Mouse (Mus musculus) hindbrain, embryonic 15.5 days (tissue): ENCODE data around the gene Grik3. TPM values are rescaled to one million over a fixed set of nuclear protein-coding genes. Genes with fewer than 3 reads are reported as not detected.
A peak's percentile ranks its signal among the peaks of the same experiment; 100 is the strongest.

ENCODE experiments used
- ATAC-seq: fragments of 200-750 bp; cut with Nextera tagmentation; 2 replicates; pipeline ENCODE4 v1.8.0; 2017; ENCODE audit warnings: low read depth, moderate number of reproducible peaks, moderate TSS enrichment; ENCODE audit not compliant: low FRiP score
- H3K27ac ChIP-seq: fragments of 300-500 bp; sonication (generic); replicated peaks from 2 replicates; pipeline ENCODE4 v1.5.1; 2015; ENCODE audit warnings: mild to moderate bottlenecking, inconsistent platforms
- H3K27me3 ChIP-seq: fragments of 300-500 bp; sonication (generic); 2 replicates; pipeline ENCODE4 v1.6.1; 2015; ENCODE audit warnings: control low read depth, inconsistent platforms
- H3K36me3 ChIP-seq: fragments of 300-500 bp; sonication (generic); 2 replicates; pipeline ENCODE4 v1.6.1; 2015; ENCODE audit warnings: control low read depth, inconsistent platforms
- H3K4me1 ChIP-seq: fragments of 300-500 bp; sonication (generic); replicated peaks from 2 replicates; pipeline ENCODE4 v1.6.1; 2015; ENCODE audit warnings: control low read depth, inconsistent platforms
- H3K4me2 ChIP-seq: fragments of 300-500 bp; sonication (generic); 2 replicates; pipeline ENCODE4 v1.6.1; 2015; ENCODE audit warnings: moderate library complexity, mild to moderate bottlenecking, inconsistent platforms
- H3K4me3 ChIP-seq: fragments of 300-500 bp; sonication (generic); 2 replicates; pipeline ENCODE4 v1.5.1; 2015; ENCODE audit warnings: mild to moderate bottlenecking, inconsistent platforms
- H3K9ac ChIP-seq: fragments of 300-500 bp; sonication (generic); 2 replicates; pipeline ENCODE4 v1.6.1; 2015; ENCODE audit warnings: inconsistent platforms
- H3K9me3 ChIP-seq: fragments of 300-500 bp; sonication (generic); 2 replicates; pipeline ENCODE4 v1.6.1; 2016; ENCODE audit warnings: control low read depth, inconsistent platforms
- WGBS: fragments of 180-500 bp; shearing (Covaris S2); methylation state at CpG from one replicate; pipeline ENCODE4 v1.1.7; 2015; 5-methylcytosine and 5-hydroxymethylcytosine counted together
- polyA plus RNA-seq: library from polyadenylated mRNA; unstranded; fragments of >200 nt; fragmentation: Nextera tagmentation; extraction: Ambion mirVana; gene quantifications from 2 replicates; pipeline ENCODE4 v1.2.1, GENCODE M21; 2015

Gene Grik3
- polyA plus RNA-seq, 1 experiment from 2014 or later, result 5.4 TPM

DNA sequence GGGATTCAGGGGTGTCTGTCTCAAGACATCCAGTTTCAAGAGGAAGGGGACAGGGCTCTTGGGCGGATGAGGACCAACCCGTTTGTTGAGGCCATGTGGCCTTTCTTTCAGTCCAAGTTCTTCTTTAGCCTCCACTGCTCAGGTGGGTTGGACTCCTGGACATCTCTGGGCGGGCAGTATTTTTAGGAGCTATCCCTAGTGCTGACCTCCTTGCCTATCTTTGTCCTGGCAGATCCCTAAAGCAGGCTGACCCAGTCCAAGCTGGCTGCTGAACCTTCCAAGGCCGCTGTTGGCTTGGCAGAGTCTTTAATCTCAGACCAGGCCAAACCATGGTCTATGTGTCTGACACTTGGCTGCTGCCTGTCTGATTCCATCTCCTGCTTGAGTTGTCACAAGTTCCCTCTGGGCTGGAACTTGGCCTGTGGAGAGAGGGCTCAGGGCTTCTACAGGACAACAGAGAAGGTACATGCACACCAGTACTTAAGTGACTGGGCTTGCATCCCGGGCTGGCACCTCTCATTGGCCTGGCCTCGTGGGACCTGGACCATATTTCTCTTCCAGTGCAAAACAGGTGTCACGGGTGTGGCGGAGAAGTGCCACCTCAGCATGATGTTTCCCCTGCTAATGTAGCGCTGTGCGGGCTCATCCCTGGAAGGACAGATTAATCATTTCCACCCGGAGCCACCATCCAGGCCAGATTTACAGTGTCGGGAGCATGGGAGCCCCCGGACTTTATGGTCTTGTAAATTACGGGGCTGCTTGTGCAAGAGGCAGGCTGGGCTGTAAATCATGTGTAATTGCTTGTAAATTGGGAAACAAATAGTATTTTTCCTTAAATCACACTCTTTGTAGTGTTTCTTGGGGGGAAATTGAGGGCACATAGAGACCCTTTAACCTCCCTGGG lies 66.2 kb downstream of the Grik3 start:
- no peak overlapping the region for H3K4me2 ChIP-seq
- no peaks in the 10 kb centered on the region for H3K9me3 ChIP-seq
- no peaks in the 10 kb centered on the region for H3K36me3 ChIP-seq
- H3K4me3 ChIP-seq, result no peak overlapping the region
- no peak overlapping the region for H3K9ac ChIP-seq
- WGBS, result 62% methylated on average over 14 of the region's 14 CpGs
- H3K4me1 ChIP-seq, result peaks cover 37% of the 10 kb centered on the region
- no peak for ATAC-seq
- no peak overlapping the region for H3K27ac ChIP-seq
- H3K27me3 ChIP-seq, result no peaks in the 10 kb centered on the region

- no peak overlapping the region for H3K4me2 ChIP-seq
- no peaks in the 10 kb centered on the region for H3K9me3 ChIP-seq
- 59% methylated on average over 5 of the region's 5 CpGs for whole genome bisulfite sequencing
- peak overlapping the region; percentile 49 for H3K27ac ChIP-seq
- H3K36me3 ChIP-seq, result no peaks in the 10 kb centered on the region
- H3K4me3 ChIP-seq, result no peak overlapping the region
- no peak for ATAC-seq
- H3K4me1 ChIP-seq, result peaks cover 63% of the 10 kb centered on the region
- H3K27me3 ChIP-seq, result no peaks in the 10 kb centered on the region
- H3K9ac ChIP-seq, result no peak overlapping the region
Observed at GRCm38 (mm10) chr4:125559564-125559963, 69.1 kb downstream of the Grik3 start.

- 19% methylated on average over 2 of the region's 2 CpGs for WGBS
- H3K4me2 ChIP-seq, result no peak overlapping the region
Observed at GRCm38 (mm10) chr4:125560806-125561205, 70.3 kb downstream of the Grik3 start.

DNA sequence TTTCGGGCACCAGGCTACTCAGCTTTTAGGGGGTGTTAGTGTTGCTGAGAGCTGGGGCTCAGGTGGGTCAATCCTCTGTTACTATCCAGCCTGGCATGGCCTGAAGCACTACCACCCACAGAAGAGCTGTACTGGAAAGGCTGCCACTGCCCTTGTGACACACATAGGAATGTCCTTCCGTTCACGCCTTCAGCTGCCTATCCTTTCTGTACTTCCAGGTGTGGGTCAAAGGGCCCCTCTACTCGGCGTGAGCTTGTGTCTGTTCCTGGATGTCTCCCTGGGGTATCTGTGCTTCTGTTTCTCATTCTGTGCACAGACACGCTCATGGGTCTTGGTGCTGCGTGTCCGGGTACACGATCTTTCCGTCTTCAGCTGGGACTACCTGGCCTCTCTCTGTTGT lies 73.1 kb downstream of the Grik3 start:
- H3K36me3 ChIP-seq, result no peaks in the 10 kb centered on the region
- H3K27ac ChIP-seq, result no peak overlapping the region
- H3K4me1 ChIP-seq, result peaks cover 71% of the 10 kb centered on the region
- H3K9me3 ChIP-seq, result no peaks in the 10 kb centered on the region
- no peak for ATAC-seq
- H3K4me3 ChIP-seq, result no peak overlapping the region
- WGBS, result 76% methylated on average over 10 of the region's 10 CpGs
- no peak overlapping the region for H3K9ac ChIP-seq
- no peaks in the 10 kb centered on the region for H3K27me3 ChIP-seq
- H3K4me2 ChIP-seq, result no peak overlapping the region

More at GRCm38 (mm10) chr4:125560806-125561205, 70.3 kb downstream of the Grik3 start:
- no peak for ATAC-seq
- Histone ChIP-seq H3K27ac (no peak overlapping the region), H3K4me3 (no peak overlapping the region), H3K27me3 (no peaks in the 10 kb centered on the region), H3K4me1 (peaks cover 69% of the 10 kb centered on the region), H3K36me3 (no peaks in the 10 kb centered on the region), H3K9me3 (no peaks in the 10 kb centered on the region), H3K9ac (no peak overlapping the region)

DNA sequence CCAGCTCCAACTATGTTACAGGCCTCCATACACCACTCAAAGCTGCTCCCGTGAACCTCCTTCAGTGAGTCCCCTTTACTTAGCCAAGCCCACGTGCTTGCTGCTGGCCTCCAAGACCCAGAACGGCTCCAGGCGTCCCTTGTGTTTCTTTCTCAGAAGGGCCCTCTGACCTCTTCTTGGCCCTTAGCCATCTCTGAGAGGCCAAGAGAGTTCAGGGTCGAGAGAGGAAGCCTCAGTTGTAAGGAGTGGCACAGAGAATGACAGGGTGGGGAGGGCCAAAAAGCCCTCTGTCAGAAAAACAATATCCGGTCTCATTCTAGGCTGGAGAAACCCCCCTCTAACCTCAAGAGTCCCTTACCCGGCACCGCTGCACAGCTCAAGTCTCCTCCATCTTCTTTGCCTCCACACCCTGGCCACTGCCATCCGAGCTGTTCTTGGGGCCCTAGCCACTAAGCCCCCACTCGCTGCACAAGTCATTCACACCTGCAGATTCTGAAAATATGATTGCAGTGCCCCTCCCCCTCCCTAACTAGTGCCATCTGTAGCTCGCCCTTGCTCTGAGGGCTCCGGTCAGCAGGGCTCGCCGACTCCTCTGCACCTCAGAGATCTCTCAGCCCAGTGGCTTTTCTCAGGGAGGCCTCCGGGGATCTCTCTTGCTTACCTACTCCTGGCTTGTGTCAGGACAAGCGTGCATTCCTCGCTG lies 73.7 kb downstream of the Grik3 start:
- Histone ChIP-seq H3K4me3 (no peak overlapping the region), H3K9ac (no peak overlapping the region), H3K27ac (no peak overlapping the region), H3K27me3 (no peaks in the 10 kb centered on the region), H3K4me1 (peaks cover 67% of the 10 kb centered on the region), H3K4me2 (no peak overlapping the region), H3K36me3 (no peaks in the 10 kb centered on the region), H3K9me3 (no peaks in the 10 kb centered on the region)
- WGBS, result 46% methylated on average over 17 of the region's 17 CpGs
- ATAC-seq, result no peak

DNA sequence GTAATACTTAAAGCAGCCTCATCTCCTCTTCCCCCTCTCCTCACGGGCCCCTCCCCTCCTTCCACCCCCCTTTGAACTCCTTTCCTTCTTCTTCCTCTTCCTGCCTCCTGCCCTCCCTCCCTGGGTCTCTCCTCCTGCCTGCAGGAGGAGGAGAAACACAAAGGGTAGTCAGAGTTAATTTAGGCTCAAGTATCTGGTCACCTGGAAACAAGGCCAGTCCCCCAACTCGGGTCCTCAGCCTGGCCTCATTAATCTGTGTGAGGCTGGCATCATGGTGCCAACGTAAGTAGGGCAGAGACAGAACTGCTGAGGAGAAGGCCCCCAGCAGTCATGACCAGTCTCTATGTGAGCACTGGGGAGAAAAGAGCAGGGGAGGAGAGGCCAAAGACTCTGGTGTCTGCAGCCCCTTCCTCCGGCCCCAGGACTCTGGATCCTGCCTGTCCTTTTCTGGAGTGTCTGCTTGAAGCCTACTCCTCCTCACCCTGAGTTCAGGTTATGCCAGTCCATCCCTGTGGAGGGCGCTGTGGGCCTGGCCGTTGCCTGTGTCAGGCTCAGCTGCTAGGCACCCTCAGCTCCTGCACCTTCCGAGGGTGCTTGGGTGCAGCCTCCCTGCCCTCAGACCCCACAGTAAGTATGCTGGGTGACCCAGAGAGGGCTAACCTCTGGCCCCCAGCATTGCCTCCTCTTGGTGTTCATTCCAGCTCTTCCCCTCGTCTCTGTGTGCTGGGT lies 75.4 kb downstream of the Grik3 start:
- H3K27ac ChIP-seq, result no peak overlapping the region
- no peak overlapping the region for H3K4me2 ChIP-seq
- no peaks in the 10 kb centered on the region for H3K9me3 ChIP-seq
- H3K9ac ChIP-seq, result no peak overlapping the region
- no peaks in the 10 kb centered on the region for H3K36me3 ChIP-seq
- WGBS, result 50% methylated on average over 8 of the region's 8 CpGs
- no peak overlapping the region for H3K4me3 ChIP-seq
- H3K27me3 ChIP-seq, result no peaks in the 10 kb centered on the region
- H3K4me1 ChIP-seq, result peaks cover 55% of the 10 kb centered on the region
- no peak for ATAC-seq

DNA sequence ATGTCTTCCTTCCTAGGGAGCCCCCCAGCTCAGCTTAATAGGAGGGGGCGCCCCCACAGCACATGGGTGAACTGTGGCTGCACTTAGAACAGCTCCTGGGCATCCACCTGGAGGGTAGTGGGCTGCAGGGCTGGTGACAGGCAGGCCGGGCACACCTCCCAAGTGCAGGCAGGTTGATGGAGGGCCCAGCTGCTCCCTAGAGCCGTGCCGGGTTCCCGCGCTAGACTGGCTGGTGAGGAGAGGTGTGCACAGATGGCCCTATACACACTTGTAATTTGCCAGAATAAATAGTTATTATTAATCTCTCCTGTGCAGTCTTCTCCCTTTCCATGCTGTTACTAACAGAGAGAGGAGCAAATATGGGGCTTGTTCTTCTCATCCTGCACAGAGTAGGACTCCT lies 77.7 kb downstream of the Grik3 start:
- Histone ChIP-seq H3K36me3 (no peaks in the 10 kb centered on the region), H3K4me1 (peaks cover 58% of the 10 kb centered on the region), H3K27me3 (no peaks in the 10 kb centered on the region), H3K27ac (no peak overlapping the region), H3K4me2 (no peak overlapping the region), H3K4me3 (no peak overlapping the region), H3K9me3 (no peaks in the 10 kb centered on the region), H3K9ac (no peak overlapping the region)
- 60% methylated on average over 6 of the region's 6 CpGs for WGBS
- ATAC-seq, result no peak

DNA sequence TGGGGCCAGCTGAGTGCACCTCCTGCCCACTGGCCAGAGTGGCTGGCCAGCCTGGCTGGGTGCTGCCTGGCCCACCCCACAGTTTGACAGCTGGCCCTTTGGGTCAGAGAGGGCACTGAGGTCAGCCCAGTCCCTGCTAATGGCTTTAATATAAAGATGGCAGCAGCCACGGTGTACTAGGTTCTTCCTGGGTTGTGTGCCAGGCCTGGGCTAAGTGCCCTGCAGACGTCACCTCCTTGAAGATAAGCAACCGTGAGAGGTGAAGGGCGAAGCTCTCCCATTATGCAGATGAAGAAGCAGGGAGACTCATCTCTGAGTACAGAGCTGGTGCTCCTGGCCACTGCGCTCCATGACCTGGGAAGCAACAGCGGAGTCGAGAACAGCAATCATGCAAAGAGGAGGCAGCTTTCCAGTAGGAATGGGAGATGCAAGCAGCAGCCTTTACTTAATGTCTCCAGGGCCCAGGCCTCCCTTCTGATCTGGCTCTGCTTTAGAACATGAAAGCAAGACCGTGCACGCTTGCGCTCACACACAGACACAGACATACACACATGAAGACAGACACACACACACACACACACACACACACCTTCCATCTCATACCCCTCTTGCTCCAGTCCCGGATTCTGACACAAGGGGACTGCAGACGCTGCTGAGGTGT lies 81.3 kb downstream of the Grik3 start:
- no peak for ATAC-seq
- no peak overlapping the region for H3K9ac ChIP-seq
- 43% methylated on average over 12 of the region's 12 CpGs for WGBS
- H3K27ac ChIP-seq, result no peak overlapping the region
- H3K4me1 ChIP-seq, result peaks cover 50% of the 10 kb centered on the region
- no peaks in the 10 kb centered on the region for H3K27me3 ChIP-seq
- no peaks in the 10 kb centered on the region for H3K9me3 ChIP-seq
- no peak overlapping the region for H3K4me3 ChIP-seq
- H3K36me3 ChIP-seq, result no peaks in the 10 kb centered on the region
- H3K4me2 ChIP-seq, result no peak overlapping the region

DNA sequence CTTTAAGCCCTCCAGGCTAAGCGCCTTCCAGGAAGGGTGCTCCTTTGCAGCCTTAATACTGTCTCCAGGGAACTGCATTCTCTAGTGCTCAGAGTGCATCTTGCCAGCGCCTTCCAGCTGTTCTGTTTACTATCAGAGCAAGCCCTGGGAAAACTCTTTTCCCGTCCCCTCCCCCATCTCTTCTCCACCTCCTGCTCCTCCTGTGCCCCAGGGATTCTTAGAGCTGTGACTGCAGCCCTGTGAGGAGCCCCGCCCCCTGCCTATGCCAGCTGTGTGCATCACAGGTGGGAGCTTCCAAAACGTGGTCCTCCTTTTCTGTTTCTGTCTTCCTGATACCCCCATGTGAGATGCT lies 81.8 kb downstream of the Grik3 start:
- Histone ChIP-seq H3K4me3 (no peak overlapping the region), H3K36me3 (no peaks in the 10 kb centered on the region), H3K4me2 (no peak overlapping the region), H3K9me3 (no peaks in the 10 kb centered on the region), H3K27me3 (no peaks in the 10 kb centered on the region), H3K27ac (no peak overlapping the region), H3K4me1 (peaks cover 50% of the 10 kb centered on the region), H3K9ac (no peak overlapping the region)
- 7% methylated on average over 5 of the region's 5 CpGs for WGBS
- no peak for ATAC-seq

DNA sequence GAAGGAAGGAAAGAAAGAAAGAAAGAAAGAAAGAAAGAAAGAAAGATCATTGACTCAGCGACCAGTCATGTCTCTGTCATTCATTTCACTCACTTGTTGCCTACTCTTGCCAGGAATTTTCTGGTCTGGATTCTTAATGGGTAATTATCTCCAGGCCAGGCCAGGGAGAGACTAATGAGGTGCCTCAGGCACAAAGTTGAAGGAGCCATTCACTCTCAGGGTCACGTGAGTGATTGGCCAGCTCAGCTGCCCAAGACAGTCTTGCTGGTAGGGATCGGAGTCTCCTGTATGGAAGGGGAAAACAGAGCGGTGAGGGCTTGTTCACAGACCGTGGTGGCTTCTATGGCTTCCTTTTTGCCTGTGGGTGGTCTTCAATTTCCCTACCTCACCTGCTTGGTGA lies 82.5 kb downstream of the Grik3 start:
- no peak overlapping the region for H3K9ac ChIP-seq
- H3K27ac ChIP-seq, result no peak overlapping the region
- H3K36me3 ChIP-seq, result no peaks in the 10 kb centered on the region
- WGBS, result 38% methylated on average over 5 of the region's 5 CpGs
- no peak overlapping the region for H3K4me2 ChIP-seq
- no peaks in the 10 kb centered on the region for H3K27me3 ChIP-seq
- no peak for ATAC-seq
- H3K4me1 ChIP-seq, result peaks cover 47% of the 10 kb centered on the region
- no peak overlapping the region for H3K4me3 ChIP-seq
- H3K9me3 ChIP-seq, result no peaks in the 10 kb centered on the region

DNA sequence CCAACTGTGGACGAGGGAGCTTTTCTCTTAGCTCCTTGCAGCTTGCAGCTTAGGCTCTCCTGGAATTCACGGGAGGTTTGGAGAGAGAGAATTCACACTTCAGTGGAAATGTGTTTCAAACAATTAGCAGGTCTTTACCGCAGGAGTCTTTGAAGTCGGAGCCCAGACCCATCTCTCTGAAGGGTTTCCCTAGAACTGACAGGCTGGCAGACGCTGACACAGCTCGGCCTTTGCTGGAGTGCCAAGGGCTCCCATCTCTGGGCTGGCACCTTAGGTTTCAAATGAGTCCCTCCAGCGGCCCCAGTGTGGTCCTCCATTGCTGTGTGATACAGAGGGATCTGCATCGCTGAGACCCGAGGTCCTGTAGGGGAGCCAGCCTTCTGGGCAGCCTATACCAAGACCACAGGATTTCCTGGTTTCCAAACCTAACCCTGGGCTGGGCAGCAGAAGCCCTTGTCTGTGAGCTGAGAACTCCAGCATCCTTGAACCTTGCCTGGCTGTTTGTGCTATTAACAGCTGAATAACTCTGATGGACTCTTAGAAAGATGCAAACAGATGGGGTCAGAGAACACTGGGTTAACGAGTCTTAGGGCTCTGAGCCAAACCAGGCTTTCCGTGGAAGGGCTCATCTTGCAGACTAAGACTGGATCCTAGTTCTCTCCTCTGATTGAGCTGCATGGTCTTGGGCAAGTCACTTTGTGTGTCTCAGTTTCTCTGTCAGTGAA lies 83.6 kb downstream of the Grik3 start:
- 30% methylated on average over 11 of the region's 11 CpGs for WGBS
- no peak overlapping the region for H3K9ac ChIP-seq

More for the DNA sequence above, 83.6 kb downstream of the Grik3 start:
- peak; percentile 32; the same call in 1 of the 2 replicates for ATAC-seq
- Histone ChIP-seq H3K4me2 (no peak overlapping the region), H3K4me1 (peaks cover 49% of the 10 kb centered on the region), H3K36me3 (no peaks in the 10 kb centered on the region), H3K4me3 (no peak overlapping the region), H3K27ac (no peak overlapping the region), H3K27me3 (no peaks in the 10 kb centered on the region), H3K9me3 (no peaks in the 10 kb centered on the region)
